In the genomic region with DNA sequence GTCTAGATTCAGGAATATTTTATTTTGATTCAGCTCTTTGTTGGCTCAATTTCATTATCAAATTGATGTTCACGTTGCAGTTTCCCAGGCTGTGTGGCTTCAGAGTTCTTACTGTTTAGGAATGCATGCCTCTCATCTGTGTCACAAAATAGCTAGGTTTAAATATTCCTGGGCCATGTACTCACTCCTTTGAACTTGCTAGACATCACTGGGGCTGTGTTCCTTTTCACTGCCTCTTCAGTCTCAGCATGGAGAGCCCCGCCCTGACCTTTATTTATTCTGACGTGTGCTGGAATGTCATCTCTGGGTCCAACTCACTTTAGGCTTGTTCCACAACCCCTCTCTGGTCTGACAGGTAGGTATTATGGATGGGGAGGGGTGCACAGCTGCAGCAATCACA, we compare ENCODE assay signal across 17 mouse cellular contexts.
"Had no signal": no experiment of that assay in that cellular context is flagged by ENCODE, and none has a peak within 500 bp of the region (broad histone marks: within the 10 kb centered on the region; RNA-seq: fewer than 3 reads in every experiment).

No protein-coding gene starts in this region.

- H3K27me3 ChIP-seq: limb, embryonic 12.5 days; limb, embryonic 15.5 days had no signal

- H3K27ac ChIP-seq: kidney, postnatal 0 days; left cerebral cortex, adult 2 months; limb, embryonic 12.5 days; limb, embryonic 15.5 days; liver, embryonic 14.5 days had no signal

- H3K4me3 ChIP-seq: left cerebral cortex, adult 2 months; limb, embryonic 12.5 days; limb, embryonic 15.5 days had no signal

- H3K9ac ChIP-seq: limb, embryonic 12.5 days; limb, embryonic 15.5 days; liver, embryonic 14.5 days; liver, postnatal 0 days; lung, embryonic 14.5 days had no signal

- DNase-seq: kidney, adult 2 months; kidney, postnatal 25 days; layer of hippocampus, postnatal 36 days; liver, postnatal 0 days; lung, embryonic 14.5 days; lung, postnatal 14 days; lung, postnatal 4 days; midbrain, embryonic 14.5 days; thymus, adult 2 months; thymus, postnatal 25 days had no signal

- H3K4me2 ChIP-seq: limb, embryonic 12.5 days; limb, embryonic 15.5 days; liver, embryonic 11.5 days; lung, embryonic 14.5 days had no signal

- H3K9me3 ChIP-seq: limb, embryonic 12.5 days; limb, embryonic 15.5 days had no signal

- ATAC-seq: intestine, postnatal 0 days; liver, postnatal 0 days had no signal
